ENCODE assay signal across 16 mouse cellular contexts in genomic region chr17:51962529-51963110, GRCm38 (mm10).
DNase-seq lines count a peak whose midpoint lies in the region; ATAC-seq lines count a peak whose summit lies in the region.
"Had no signal": no experiment of that assay in that cellular context is flagged by ENCODE, and none has a peak within 500 bp of the region (broad histone marks: within the 10 kb centered on the region; RNA-seq: fewer than 3 reads in every experiment).

No protein-coding gene starts in this region.

- peak; percentile 81 for DNase-seq in heart, adult 11 months
- DNase-seq in heart, postnatal 25 days (ENCODE audit: low spot score): no peak
- peak; percentile 15 for DNase-seq in adrenal gland, postnatal 14 days
- DNase-seq in right cerebral cortex, postnatal 14 days: no peak
- DNase-seq in layer of hippocampus, adult 8-10 months (ENCODE audit: low spot score in 2 of 2): no peak
- DNase-seq: cerebellum, adult 11 months; cerebellum, adult 9-10 months; cerebellum, postnatal 25 days; gastrocnemius, adult 2 months; gastrocnemius, postnatal 25 days; heart, adult 18-20 months; heart, postnatal 10 days; kidney, adult 11 months had no signal

- intact Hi-C loops in heart, postnatal 25 days (cut with DNase I): no loop called here

- peak; percentile 36; the same call in 1 of the 2 replicates for ATAC-seq in common myeloid progenitor, adult 5-6 weeks (replicated peaks; ENCODE audit: low read depth, poor library complexity, severe bottlenecking)
- ATAC-seq: forebrain, embryonic 16.5 days; hindbrain, postnatal 0 days had no signal

Comparison
In these comparisons a context has a peak if more than half of its experiments do, and no peak if none do; other contexts are left out.
1. DNase-seq: peak in heart, adult 11 months (single experiment) and adrenal gland, postnatal 14 days (single experiment); none in heart, postnatal 25 days (single experiment), right cerebral cortex, postnatal 14 days (single experiment) and layer of hippocampus, adult 8-10 months (0 of 2).